Mouse (Mus musculus) kidney, embryonic 16.5 days (tissue): ENCODE measurements around the gene Nos3. TPM values are rescaled to one million over a fixed set of nuclear protein-coding genes. Genes with fewer than 3 reads are reported as not detected.
A peak's percentile ranks its signal among the peaks of the same experiment; 100 is the strongest.

Experiments used
- ATAC-seq: fragments of 200-750 bp; cut with Nextera tagmentation; 2 replicates; pipeline ENCODE4 v1.8.0; 2017; ENCODE audit warnings: moderate TSS enrichment; ENCODE audit not compliant: low FRiP score, low TSS enrichment
- H3K27ac ChIP-seq: fragments of 300-500 bp; sonication (generic); 2 replicates; pipeline ENCODE4 v1.5.1; 2014; ENCODE audit warnings: low read length
- H3K27me3 ChIP-seq: fragments of 300-500 bp; sonication (generic); 2 replicates; pipeline ENCODE4 v1.6.1; 2014; ENCODE audit warnings: low read length, control low read depth, mixed read lengths; ENCODE audit not compliant: insufficient read depth
- H3K36me3 ChIP-seq: fragments of 300-500 bp; sonication (generic); 2 replicates; pipeline ENCODE4 v1.6.1; 2014; ENCODE audit warnings: low read length, control low read depth, mixed read lengths; ENCODE audit not compliant: insufficient read depth
- H3K4me1 ChIP-seq: fragments of 300-500 bp; sonication (generic); 2 replicates; pipeline ENCODE4 v1.6.1; 2014; ENCODE audit warnings: low read length, control low read depth, mixed read lengths; ENCODE audit not compliant: insufficient read depth
- H3K4me2 ChIP-seq: fragments of 300-500 bp; sonication (generic); replicated peaks from 2 replicates; pipeline ENCODE4 v1.6.1; 2014; ENCODE audit warnings: low read depth, low read length
- H3K4me3 ChIP-seq: fragments of 300-500 bp; sonication (generic); 2 replicates; pipeline ENCODE4 v1.5.1; 2014; ENCODE audit warnings: mild to moderate bottlenecking, low read length
- H3K9ac ChIP-seq: fragments of 300-500 bp; sonication (generic); replicated peaks from 2 replicates; pipeline ENCODE4 v1.6.1; 2014; ENCODE audit warnings: low read length
- H3K9me3 ChIP-seq: fragments of 300-500 bp; sonication (generic); 2 replicates; pipeline ENCODE4 v1.6.1; 2016; ENCODE audit warnings: low read length, control low read depth
- WGBS: fragments of 180-500 bp; shearing (Covaris S2); extraction: QIAGEN DNeasy Blood & Tissue Kit; methylation state at CpG from one replicate; pipeline ENCODE4 v1.1.7; 2014; 5-methylcytosine and 5-hydroxymethylcytosine counted together
- polyA plus RNA-seq: library from polyadenylated mRNA; unstranded; fragments of >200 nt; fragmentation: Nextera tagmentation; extraction: Ambion mirVana; gene quantifications from 2 replicates; pipeline ENCODE4 v1.2.1, GENCODE M21; 2015

Gene Nos3
- polyA plus RNA-seq = 19.7 and 20.3 TPM in 2 replicates

- Histone ChIP-seq H3K4me2 (peak within 1 kb of the TSS; percentile 33), H3K4me1 (no peaks in the 10 kb centered on the region; the same call in 1 of the 2 replicates), H3K27me3 (no peaks in the 10 kb centered on the region), H3K36me3 (no peaks in the 10 kb centered on the region), H3K9me3 (no peaks in the 10 kb centered on the region), H3K9ac (peak within 1 kb of the TSS; percentile 0), H3K27ac (peak within 1 kb of the TSS; percentile 61), H3K4me3 (peak within 1 kb of the TSS; percentile 34)
- WGBS = 57% methylated on average over 12 of the region's 12 CpGs
- peak; percentile 43; the same call in 1 of the 2 replicates for ATAC-seq
Measured at GRCm38 (mm10) chr5:24364508-24364907, at the start of gene Nos3. TSS of gene Nos3 (plus strand) at chr5:24364810.

- Histone ChIP-seq H3K27me3 (no peaks in the 10 kb centered on the region), H3K27ac (peak overlapping the region; percentile 65), H3K4me3 (peak overlapping the region; percentile 14), H3K9ac (peak overlapping the region; percentile 22; the same call in 1 of the 2 replicates), H3K36me3 (0 out of 2 replicates have a peak, but pooled peaks cover 9% of the 10 kb centered on the region), H3K4me1 (peaks cover 22% of the 10 kb centered on the region), H3K9me3 (no peaks in the 10 kb centered on the region), H3K4me2 (peak overlapping the region; percentile 26)
- peak; percentile 55; the same call in 1 of the 2 replicates for ATAC-seq
- WGBS = 13% methylated on average over 13 of the region's 13 CpGs
Measured at GRCm38 (mm10) chr5:24319776-24320466, 44.7 kb upstream of the Nos3 start.

GRCm38 (mm10) chr5:24320467-24320813 lies 44.2 kb upstream of the Nos3 start:
- Histone ChIP-seq H3K27me3 (no peaks in the 10 kb centered on the region), H3K4me3 (peak overlapping the region; percentile 14), H3K9me3 (no peaks in the 10 kb centered on the region), H3K4me2 (peak overlapping the region; percentile 26), H3K4me1 (peaks cover 22% of the 10 kb centered on the region), H3K9ac (peak overlapping the region; percentile 22; the same call in 1 of the 2 replicates), H3K36me3 (peaks cover 13% of the 10 kb centered on the region; the same call in 1 of the 2 replicates), H3K27ac (peak overlapping the region; percentile 65)
- WGBS = 40% methylated on average over 6 of the region's 6 CpGs
- ATAC-seq = no peak

GRCm38 (mm10) chr5:24320894-24321293 lies 43.7 kb upstream of the Nos3 start:
- Histone ChIP-seq H3K9ac (no peak overlapping the region), H3K36me3 (peaks cover 15% of the 10 kb centered on the region; the same call in 1 of the 2 replicates), H3K9me3 (no peaks in the 10 kb centered on the region), H3K4me1 (peaks cover 22% of the 10 kb centered on the region), H3K4me3 (no peak overlapping the region), H3K27me3 (no peaks in the 10 kb centered on the region), H3K27ac (no peak overlapping the region), H3K4me2 (no peak overlapping the region)
- ATAC-seq = no peak
- WGBS = 55% methylated on average over 5 of the region's 5 CpGs

- no peak for ATAC-seq
- Histone ChIP-seq H3K4me3 (no peak overlapping the region), H3K36me3 (peaks cover 20% of the 10 kb centered on the region; the same call in 1 of the 2 replicates), H3K4me2 (0 out of 2 replicates have a peak overlapping the region, but pooled peaks have one; percentile 3), H3K27ac (no peak overlapping the region), H3K9ac (no peak overlapping the region), H3K27me3 (no peaks in the 10 kb centered on the region), H3K4me1 (peaks cover 22% of the 10 kb centered on the region), H3K9me3 (no peaks in the 10 kb centered on the region)
- 17% methylated on average over 22 of the region's 22 CpGs for WGBS
Measured at GRCm38 (mm10) chr5:24321711-24322682, 42.6 kb upstream of the Nos3 start.

GRCm38 (mm10) chr5:24325251-24325650 lies 39.4 kb upstream of the Nos3 start:
- H3K4me3 ChIP-seq = no peak overlapping the region
- H3K27me3 ChIP-seq = no peaks in the 10 kb centered on the region
- peaks cover 38% of the 10 kb centered on the region for H3K4me1 ChIP-seq
- no peaks in the 10 kb centered on the region for H3K9me3 ChIP-seq
- H3K4me2 ChIP-seq = no peak overlapping the region
- 50% methylated on average over 14 of the region's 14 CpGs for WGBS
- no peak overlapping the region for H3K27ac ChIP-seq
- no peak for ATAC-seq
- peaks cover 20% of the 10 kb centered on the region; the same call in 1 of the 2 replicates for H3K36me3 ChIP-seq
- H3K9ac ChIP-seq = no peak overlapping the region

- H3K4me2 ChIP-seq = no peak overlapping the region
- H3K9me3 ChIP-seq = no peaks in the 10 kb centered on the region
- WGBS = 90% methylated on average over 15 of the region's 15 CpGs
- H3K27ac ChIP-seq = no peak overlapping the region
- ATAC-seq = no peak
- H3K27me3 ChIP-seq = no peaks in the 10 kb centered on the region
- H3K36me3 ChIP-seq = peaks cover 20% of the 10 kb centered on the region; the same call in 1 of the 2 replicates
- H3K4me1 ChIP-seq = peaks cover 30% of the 10 kb centered on the region
- H3K4me3 ChIP-seq = no peak overlapping the region
- H3K9ac ChIP-seq = no peak overlapping the region
Measured at GRCm38 (mm10) chr5:24326166-24326841, 38.3 kb upstream of the Nos3 start.

- 65% methylated on average over 4 of the region's 4 CpGs for WGBS
- Histone ChIP-seq H3K27me3 (no peaks in the 10 kb centered on the region), H3K27ac (no peak overlapping the region), H3K4me2 (no peak overlapping the region), H3K4me1 (peaks cover 28% of the 10 kb centered on the region), H3K4me3 (no peak overlapping the region), H3K9me3 (no peaks in the 10 kb centered on the region), H3K9ac (0 out of 2 replicates have a peak overlapping the region, but pooled peaks have one; percentile 23), H3K36me3 (peaks cover 20% of the 10 kb centered on the region; the same call in 1 of the 2 replicates)
- no peak for ATAC-seq
Measured at GRCm38 (mm10) chr5:24326842-24327417, 37.7 kb upstream of the Nos3 start.

- Histone ChIP-seq H3K36me3 (peaks cover 20% of the 10 kb centered on the region; the same call in 1 of the 2 replicates), H3K4me3 (peak overlapping the region; percentile 36), H3K9ac (peak overlapping the region; percentile 70), H3K27ac (peak overlapping the region; percentile 61), H3K27me3 (no peaks in the 10 kb centered on the region), H3K4me1 (peaks cover 19% of the 10 kb centered on the region), H3K4me2 (peak overlapping the region; percentile 63), H3K9me3 (no peaks in the 10 kb centered on the region)
- 74% methylated on average over 6 of the region's 6 CpGs for WGBS
- no peak for ATAC-seq
Measured at GRCm38 (mm10) chr5:24328813-24329211, 35.8 kb upstream of the Nos3 start.
